Mouse (Mus musculus) CH12.LX (cell line): ENCODE data around the gene Hba-x. TPM values are rescaled to one million over a fixed set of nuclear protein-coding genes. Genes with fewer than 3 reads are reported as not detected.

ENCODE experiments used
- polyA plus RNA-seq: library from polyadenylated mRNA; unstranded; fragments of >175 nt; gene quantifications from 2 replicates; pipeline ENCODE4 v1.2.1, GENCODE M21; 2012; ENCODE audit warnings: low read depth; ENCODE audit not compliant: insufficient read length
- total RNA-seq, 2 experiments: library from RNA; depleted of rRNA; stranded (reverse); fragments of 300-350 nt in 1 of 2; fragments of >200 nt in 1 of 2; gene quantifications; 2 replicates each; pipeline ENCODE4 v1.2.3; 2012 to 2014

The Hba-x gene
- total and polyA plus RNA-seq, 3 experiments = not detected

Other genes starting within 250 kb of the Hba-x start
- gene Il9r, start 76.1 kb upstream of the Hba-x start, total RNA-seq (2012; rRNA removed) = 16.8 and 20.0 TPM in 2 replicates
- gene Il9r, start 76.1 kb upstream of the Hba-x start, total RNA-seq (2014; rRNA removed) = 51.6 and 52.1 TPM in 2 replicates
- gene Il9r, start 76.1 kb upstream of the Hba-x start, polyA plus RNA-seq = 45.3 and 47.5 TPM in 2 replicates
- 113 and 123 TPM in 2 replicates for gene Snrnp25, start 71.0 kb upstream of the Hba-x start, total RNA-seq (2012; rRNA removed)
- gene Snrnp25, start 71.0 kb upstream of the Hba-x start, total RNA-seq (2014; rRNA removed) = 162 and 208 TPM in 2 replicates
- 106 and 131 TPM in 2 replicates for gene Snrnp25, start 71.0 kb upstream of the Hba-x start, polyA plus RNA-seq
- 30.1 and 37.6 TPM in 2 replicates for gene Rhbdf1, start 54.1 kb upstream of the Hba-x start, total RNA-seq (2012; rRNA removed)
- 24.7 TPM in 2 replicates for gene Rhbdf1, start 54.1 kb upstream of the Hba-x start, total RNA-seq (2014; rRNA removed)
- 27.2 and 34.2 TPM in 2 replicates for gene Rhbdf1, start 54.1 kb upstream of the Hba-x start, polyA plus RNA-seq
- gene Mpg, start 49.9 kb upstream of the Hba-x start, total RNA-seq (2012; rRNA removed) = 40.3 and 41.9 TPM in 2 replicates
- 36.2 and 39.1 TPM in 2 replicates for gene Mpg, start 49.9 kb upstream of the Hba-x start, total RNA-seq (2014; rRNA removed)
- 39.6 and 41.5 TPM in 2 replicates for gene Mpg, start 49.9 kb upstream of the Hba-x start, polyA plus RNA-seq
- 51.7 and 58.7 TPM in 2 replicates for gene Nprl3, start 8.7 kb upstream of the Hba-x start, total RNA-seq (2012; rRNA removed)
- 43.1 and 47.9 TPM in 2 replicates for gene Nprl3, start 8.7 kb upstream of the Hba-x start, total RNA-seq (2014; rRNA removed)
- gene Nprl3, start 8.7 kb upstream of the Hba-x start, polyA plus RNA-seq = 66.8 and 79.8 TPM in 2 replicates
- 1.9 and 4.9 TPM in 2 replicates for gene Hba-a1, start 7.1 kb downstream of the Hba-x start, total RNA-seq (2012; rRNA removed)
- 4.1 and 5.2 TPM in 2 replicates for gene Hba-a1, start 7.1 kb downstream of the Hba-x start, total RNA-seq (2014; rRNA removed)
- gene Hba-a1, start 7.1 kb downstream of the Hba-x start, polyA plus RNA-seq = 3.3 and 4.7 TPM in 2 replicates
- not detected in 2 replicates for gene Hbq1b, start 10.6 kb downstream of the Hba-x start, total RNA-seq (2012; rRNA removed)
- not detected in 2 replicates for gene Hbq1b, start 10.6 kb downstream of the Hba-x start, total RNA-seq (2014; rRNA removed)
- not detected in 2 replicates for gene Hbq1b, start 10.6 kb downstream of the Hba-x start, polyA plus RNA-seq
- gene Hba-a2, start 20.1 kb downstream of the Hba-x start, total RNA-seq (2012; rRNA removed) = 2.6 and 4.6 TPM in 2 replicates
- gene Hba-a2, start 20.1 kb downstream of the Hba-x start, total RNA-seq (2014; rRNA removed) = 2.9 and 3.1 TPM in 2 replicates
- gene Hba-a2, start 20.1 kb downstream of the Hba-x start, polyA plus RNA-seq = 10.3 and 13.3 TPM in 2 replicates
- gene Hbq1a, start 23.7 kb downstream of the Hba-x start, total RNA-seq (2012; rRNA removed) = not detected in 2 replicates
- not detected in 2 replicates for gene Hbq1a, start 23.7 kb downstream of the Hba-x start, total RNA-seq (2014; rRNA removed)
- gene Hbq1a, start 23.7 kb downstream of the Hba-x start, polyA plus RNA-seq = not detected in 2 replicates
- gene Sh3pxd2b, start 71.4 kb downstream of the Hba-x start, total RNA-seq (2012; rRNA removed) = 5.3 and 6.7 TPM in 2 replicates
- gene Sh3pxd2b, start 71.4 kb downstream of the Hba-x start, total RNA-seq (2014; rRNA removed) = 1.7 and 2.4 TPM in 2 replicates
- gene Sh3pxd2b, start 71.4 kb downstream of the Hba-x start, polyA plus RNA-seq = 11.3 and 13.2 TPM in 2 replicates
- gene Ubtd2, start 179.0 kb downstream of the Hba-x start, total RNA-seq (2012; rRNA removed) = 10.3 and 13.4 TPM in 2 replicates
- gene Ubtd2, start 179.0 kb downstream of the Hba-x start, total RNA-seq (2014; rRNA removed) = 17.8 and 21.4 TPM in 2 replicates
- gene Ubtd2, start 179.0 kb downstream of the Hba-x start, polyA plus RNA-seq = 17.4 and 18.2 TPM in 2 replicates